Mouse (Mus musculus): ENCODE data around the gene Map4k3. TPM values are rescaled to one million over a fixed set of nuclear protein-coding genes. Genes with fewer than 3 reads are reported as not detected.
A peak's percentile ranks its signal among the peaks of the same experiment; 100 is the strongest.
"Not testable (repeated sequence)": the region's sequence is repeated elsewhere in the genome, so short reads cannot be mapped to it uniquely, and the experiment has no call there.

Gene Map4k3
- polyA plus RNA-seq, 1 experiment from 2014 or later = 36.4 TPM

DNA sequence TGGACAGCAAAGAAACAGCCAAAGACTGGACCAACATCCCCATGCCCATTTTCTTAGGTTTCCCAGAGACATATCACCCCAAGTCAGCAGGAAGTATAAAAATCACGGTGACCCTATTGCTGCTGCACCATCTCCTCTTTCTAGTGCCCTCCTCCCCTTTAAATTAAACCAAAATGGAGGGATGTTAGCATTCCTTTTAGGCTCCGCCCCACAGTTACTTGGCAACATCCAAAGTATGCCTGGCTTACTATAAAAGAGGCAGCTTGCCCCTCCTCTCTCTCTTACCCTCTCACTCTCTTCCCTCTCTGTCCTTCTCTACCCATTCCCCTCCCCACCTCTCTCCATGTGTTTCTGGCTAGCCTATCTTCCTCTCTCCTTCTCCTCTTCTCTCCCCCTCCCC lies 159.8 kb downstream of the Map4k3 start:
- Histone ChIP-seq H3K36me3 (0 out of 2 replicates have a peak, but pooled peaks cover 9% of the 10 kb centered on the region), H3K9me3 (replicated peaks) (0 out of 2 replicates have a peak, but pooled peaks cover 7% of the 10 kb centered on the region), H3K9ac (no peak overlapping the region), H3K27me3 (no peaks in the 10 kb centered on the region), H3K4me1 (no peaks in the 10 kb centered on the region), H3K4me2 (replicated peaks) (no peak overlapping the region), H3K4me3 (no peak overlapping the region), H3K27ac (no peak overlapping the region)
- ATAC-seq (ENCODE audit: low FRiP score) = no peak
- 84% methylated on average over 2 of the region's 2 CpGs for WGBS

DNA sequence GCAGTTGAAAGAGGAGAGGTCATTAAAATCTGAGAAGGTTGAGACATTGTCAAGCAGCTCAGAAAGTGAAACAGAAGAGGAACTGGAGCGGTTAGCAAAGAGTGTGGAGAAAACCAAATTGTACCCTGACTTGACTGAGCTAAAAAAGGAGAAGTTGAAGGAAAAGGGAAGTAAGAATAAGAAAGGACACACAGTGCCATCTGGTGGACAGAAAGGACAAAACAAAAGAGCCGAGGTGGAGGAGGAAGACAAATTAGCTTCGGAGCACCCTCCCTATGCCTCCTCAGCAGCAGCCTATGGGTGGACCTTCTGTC lies 163.7 kb downstream of the Map4k3 start:
- Histone ChIP-seq H3K9ac (no peak overlapping the region), H3K4me2 (replicated peaks) (no peak overlapping the region), H3K27ac (no peak overlapping the region), H3K27me3 (no peaks in the 10 kb centered on the region), H3K36me3 (0 out of 2 replicates have a peak, but pooled peaks cover 9% of the 10 kb centered on the region), H3K4me1 (no peaks in the 10 kb centered on the region), H3K9me3 (replicated peaks) (0 out of 2 replicates have a peak, but pooled peaks cover 7% of the 10 kb centered on the region), H3K4me3 (no peak overlapping the region)
- 71% methylated on average over 3 of the region's 3 CpGs for WGBS
- ATAC-seq (ENCODE audit: low FRiP score) = no peak

DNA sequence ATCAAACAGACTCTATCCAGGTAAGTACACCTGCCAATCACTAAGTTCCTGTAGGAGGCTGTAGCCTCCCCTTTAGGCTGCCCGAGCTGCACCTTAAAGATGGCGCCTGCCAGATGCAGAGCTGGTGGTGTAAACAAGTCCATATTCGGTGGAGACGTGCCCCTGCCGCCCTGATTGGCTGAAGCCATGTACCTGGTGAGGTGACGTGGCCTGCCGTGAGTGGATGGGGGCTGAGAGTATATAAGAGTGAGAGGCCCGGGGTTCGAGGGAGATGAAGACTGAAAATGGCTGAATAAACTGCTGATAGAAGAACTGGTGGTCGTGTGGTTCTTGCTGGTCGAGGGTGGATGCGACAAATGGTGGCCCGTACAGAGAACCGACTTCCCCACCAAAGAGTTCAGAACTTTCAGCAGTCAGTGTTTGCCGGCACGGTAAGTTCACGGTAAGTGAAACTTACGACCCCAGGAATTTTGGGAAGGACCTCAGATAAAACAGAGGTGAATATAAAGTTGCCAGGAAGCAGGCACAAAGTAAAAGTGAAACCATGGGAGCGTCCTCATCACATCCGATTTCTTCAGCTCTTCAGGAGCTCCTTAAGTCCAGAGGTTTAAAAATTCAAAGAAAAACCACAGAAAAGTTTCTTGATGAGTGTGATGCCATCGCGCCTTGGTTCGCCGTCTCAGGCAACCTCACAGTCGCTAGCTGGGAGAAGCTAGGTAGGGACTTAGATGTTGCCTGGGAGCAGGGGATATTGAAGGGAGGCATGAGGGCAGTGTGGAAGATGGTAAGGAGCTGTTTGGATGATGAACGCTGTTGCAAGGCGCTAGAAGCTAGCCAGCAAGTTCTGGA lies 164.3 kb downstream of the Map4k3 start:
- H3K4me1 ChIP-seq = not testable (repeated sequence)

DNA sequence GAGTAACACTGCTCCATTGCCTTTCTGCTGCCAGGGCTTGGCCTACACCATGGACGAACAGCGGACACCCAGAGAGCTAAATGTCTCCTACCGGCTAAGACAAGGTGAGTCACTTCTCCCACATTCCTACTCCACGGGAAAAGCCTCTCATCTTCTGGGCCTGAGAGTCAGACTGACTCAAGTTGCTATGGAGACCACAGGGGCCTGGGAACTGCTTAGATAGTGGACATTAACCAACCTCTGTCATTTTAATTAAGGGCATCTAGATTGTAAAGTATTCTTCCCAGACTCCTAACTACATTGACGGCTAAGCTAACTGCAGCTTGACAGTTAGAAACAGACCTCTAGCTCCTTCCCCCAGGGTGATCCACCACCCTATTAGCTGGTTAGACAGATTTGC lies 165.5 kb downstream of the Map4k3 start:
- no peak for ATAC-seq (ENCODE audit: low FRiP score)
- H3K9ac ChIP-seq = no peak overlapping the region
- WGBS = 74% methylated on average over 5 of the region's 5 CpGs
- no peak overlapping the region for H3K4me3 ChIP-seq
- no peaks in the 10 kb centered on the region for H3K4me1 ChIP-seq
- no peak overlapping the region for H3K27ac ChIP-seq
- 0 out of 2 replicates have a peak, but pooled peaks cover 9% of the 10 kb centered on the region for H3K36me3 ChIP-seq
- 0 out of 2 replicates have a peak, but pooled peaks cover 7% of the 10 kb centered on the region for H3K9me3 ChIP-seq (replicated peaks)
- H3K4me2 ChIP-seq (replicated peaks) = no peak overlapping the region
- H3K27me3 ChIP-seq = no peaks in the 10 kb centered on the region

More for the DNA sequence above, 164.3 kb downstream of the Map4k3 start:
- H3K36me3 ChIP-seq; ATAC-seq (ENCODE audit: low FRiP score); H3K9ac ChIP-seq; H3K4me3 ChIP-seq; H3K9me3 ChIP-seq (replicated peaks); H3K27ac ChIP-seq; H3K27me3 ChIP-seq; H3K4me2 ChIP-seq (replicated peaks): not testable (repeated sequence)
- WGBS = 96% methylated on average over 27 of the region's 27 CpGs

DNA sequence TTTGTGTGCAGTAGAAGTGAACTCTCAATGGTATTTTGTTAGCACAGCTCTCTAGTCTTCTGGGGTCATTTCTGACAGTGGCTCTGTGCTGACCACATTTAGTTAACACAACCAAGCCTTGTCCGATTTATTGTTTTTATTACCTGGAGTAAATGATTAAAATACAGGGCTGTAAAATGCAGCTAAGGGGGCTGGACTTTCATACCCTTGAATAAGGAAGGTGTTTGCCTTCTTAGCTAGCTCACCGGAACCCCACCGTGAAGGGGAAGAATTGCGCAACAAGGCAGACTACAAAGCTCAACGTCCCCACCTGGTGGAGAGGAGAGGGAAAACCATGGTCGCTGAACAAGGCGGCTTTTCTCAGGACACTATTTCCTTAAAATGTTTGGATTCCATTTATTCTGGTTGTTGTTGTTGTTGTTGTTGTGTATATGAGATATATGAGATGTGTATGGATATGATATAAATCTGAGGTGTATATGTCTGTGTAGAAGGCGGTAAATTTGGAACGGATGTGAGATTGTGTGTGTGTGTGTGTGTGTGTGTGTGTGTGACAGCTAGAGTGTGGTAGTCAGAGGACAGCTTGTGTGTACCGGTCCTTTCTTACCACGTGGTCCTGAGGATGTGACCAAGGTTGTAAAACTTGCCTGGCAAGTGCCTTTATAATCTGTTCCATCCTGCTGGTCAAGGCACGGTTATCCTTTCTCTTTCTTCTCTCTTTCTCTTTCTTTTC lies 167.4 kb downstream of the Map4k3 start:
- Histone ChIP-seq H3K4me2 (replicated peaks) (no peak overlapping the region; the same call in 1 of the 2 replicates), H3K9me3 (replicated peaks) (0 out of 2 replicates have a peak, but pooled peaks cover 3% of the 10 kb centered on the region)
- no peak for ATAC-seq (ENCODE audit: low FRiP score)

DNA sequence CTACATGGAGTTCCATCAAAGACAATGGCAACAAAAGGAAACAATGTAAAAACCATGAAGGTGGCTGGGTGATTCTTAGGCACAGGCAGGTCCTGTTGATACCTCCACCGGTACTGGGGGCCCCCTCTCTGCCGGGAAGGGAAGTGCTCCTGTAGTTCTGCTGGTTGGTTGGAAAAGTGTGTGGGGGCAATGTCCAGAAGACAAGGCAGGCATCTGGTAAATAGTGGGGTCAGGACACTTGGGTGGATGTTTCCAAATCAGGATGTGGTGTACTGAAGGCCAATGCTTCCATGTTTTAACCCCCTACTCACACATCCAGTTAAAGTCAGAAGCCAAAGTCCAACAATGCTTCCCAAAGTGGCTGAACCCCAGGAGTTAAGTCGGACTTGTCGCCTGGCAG lies 168.5 kb downstream of the Map4k3 start:
- Histone ChIP-seq H3K27ac (no peak overlapping the region), H3K27me3 (no peaks in the 10 kb centered on the region), H3K9ac (no peak overlapping the region), H3K36me3 (peaks cover 8% of the 10 kb centered on the region; the same call in 1 of the 2 replicates), H3K4me1 (no peaks in the 10 kb centered on the region), H3K4me2 (replicated peaks) (no peak overlapping the region), H3K4me3 (no peak overlapping the region), H3K9me3 (replicated peaks) (no peaks in the 10 kb centered on the region)
- WGBS = 81% methylated on average over 4 of the region's 4 CpGs
- no peak for ATAC-seq (ENCODE audit: low FRiP score)

More for the DNA sequence above, 167.4 kb downstream of the Map4k3 start:
- no peaks in the 10 kb centered on the region for H3K27me3 ChIP-seq
- no peaks in the 10 kb centered on the region for H3K4me1 ChIP-seq
- no peak overlapping the region for H3K9ac ChIP-seq
- H3K36me3 ChIP-seq = peaks cover 14% of the 10 kb centered on the region; the same call in 1 of the 2 replicates
- WGBS = 23% methylated on average over 12 of the region's 12 CpGs
- no peak overlapping the region for H3K4me3 ChIP-seq
- no peak overlapping the region for H3K27ac ChIP-seq

DNA sequence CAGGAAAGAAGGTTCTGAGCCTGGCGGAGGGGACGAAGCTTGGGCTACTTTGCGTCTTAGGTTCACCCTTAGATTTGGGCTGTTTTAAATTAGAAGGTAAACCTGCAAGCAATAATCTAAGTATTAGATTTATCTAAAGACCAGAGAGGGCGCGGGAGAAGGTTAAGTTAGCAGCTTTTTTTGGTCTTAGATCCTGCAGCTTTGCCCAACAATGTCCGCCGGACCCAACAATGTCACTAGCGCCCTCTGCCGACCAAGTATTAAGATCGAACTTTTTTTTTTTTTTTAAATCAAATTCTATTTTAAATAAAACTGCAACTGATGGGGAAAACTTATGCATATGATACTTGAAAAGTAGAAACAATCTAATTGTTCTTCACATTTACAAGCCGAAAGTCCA lies 169.2 kb downstream of the Map4k3 start:
- Histone ChIP-seq H3K4me3 (no peak overlapping the region), H3K27ac (no peak overlapping the region), H3K4me2 (replicated peaks) (no peak overlapping the region), H3K9ac (no peak overlapping the region), H3K36me3 (peaks cover 8% of the 10 kb centered on the region; the same call in 1 of the 2 replicates), H3K27me3 (no peaks in the 10 kb centered on the region), H3K9me3 (replicated peaks) (no peaks in the 10 kb centered on the region), H3K4me1 (peaks cover 3% of the 10 kb centered on the region; the same call in 1 of the 2 replicates)
- 39% methylated on average over 11 of the region's 11 CpGs for WGBS
- ATAC-seq (ENCODE audit: low FRiP score) = no peak

DNA sequence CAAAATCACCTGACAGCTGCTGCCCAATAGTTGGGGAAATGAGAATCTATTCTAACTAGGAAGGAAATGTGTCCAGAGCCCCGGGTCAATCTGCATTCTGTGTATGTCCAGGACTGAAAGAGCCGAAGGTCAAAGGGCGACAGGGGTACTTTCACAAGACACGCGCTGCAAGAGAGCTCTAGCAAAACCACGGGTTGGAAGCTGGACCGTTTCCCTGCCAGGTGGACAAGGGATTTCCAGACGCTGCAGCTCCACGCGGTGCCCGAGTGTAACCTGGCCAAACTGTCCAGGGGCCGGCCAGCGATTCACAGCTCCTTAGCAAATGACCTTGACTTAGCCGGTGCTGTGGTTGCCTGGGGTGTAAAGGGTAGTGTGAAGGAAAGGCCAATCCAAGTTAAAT lies 169.7 kb downstream of the Map4k3 start:
- H3K9me3 ChIP-seq (replicated peaks) = no peaks in the 10 kb centered on the region
- H3K4me2 ChIP-seq (replicated peaks) = no peak overlapping the region
- no peak overlapping the region for H3K9ac ChIP-seq
- peaks cover 6% of the 10 kb centered on the region; the same call in 1 of the 2 replicates for H3K36me3 ChIP-seq
- no peak for ATAC-seq (ENCODE audit: low FRiP score)
- no peak overlapping the region for H3K4me3 ChIP-seq
- H3K27ac ChIP-seq = no peak overlapping the region
- no peaks in the 10 kb centered on the region for H3K27me3 ChIP-seq
- 72% methylated on average over 14 of the region's 14 CpGs for WGBS
- H3K4me1 ChIP-seq = peaks cover 6% of the 10 kb centered on the region; the same call in 1 of the 2 replicates

DNA sequence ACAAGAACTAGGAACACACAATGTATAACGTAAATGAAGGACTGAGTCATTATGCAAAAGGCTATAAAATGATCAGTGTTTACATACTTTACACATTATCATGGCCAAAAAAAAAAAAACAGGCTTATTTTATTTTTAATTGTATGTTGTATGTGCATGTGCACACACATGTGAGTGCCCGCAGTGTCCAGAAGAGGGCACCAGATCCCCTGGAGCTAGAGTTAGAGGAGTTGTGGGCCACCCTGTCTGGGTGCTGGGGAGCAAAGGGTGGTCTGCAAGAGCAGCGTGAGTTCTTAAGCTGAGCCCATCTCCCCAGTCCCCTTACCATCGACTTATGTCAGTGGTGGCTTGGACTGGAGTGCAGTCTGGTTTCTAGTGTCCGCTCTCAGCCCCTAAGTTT lies 170.8 kb downstream of the Map4k3 start:
- no peak for ATAC-seq (ENCODE audit: low FRiP score)
- Histone ChIP-seq H3K9me3 (replicated peaks) (no peaks in the 10 kb centered on the region), H3K9ac (no peak overlapping the region), H3K36me3 (peaks cover 6% of the 10 kb centered on the region; the same call in 1 of the 2 replicates), H3K4me2 (replicated peaks) (no peak overlapping the region), H3K4me1 (peaks cover 6% of the 10 kb centered on the region; the same call in 1 of the 2 replicates), H3K4me3 (no peak overlapping the region), H3K27me3 (no peaks in the 10 kb centered on the region), H3K27ac (no peak overlapping the region)
- WGBS = 98% methylated on average over 5 of the region's 5 CpGs

DNA sequence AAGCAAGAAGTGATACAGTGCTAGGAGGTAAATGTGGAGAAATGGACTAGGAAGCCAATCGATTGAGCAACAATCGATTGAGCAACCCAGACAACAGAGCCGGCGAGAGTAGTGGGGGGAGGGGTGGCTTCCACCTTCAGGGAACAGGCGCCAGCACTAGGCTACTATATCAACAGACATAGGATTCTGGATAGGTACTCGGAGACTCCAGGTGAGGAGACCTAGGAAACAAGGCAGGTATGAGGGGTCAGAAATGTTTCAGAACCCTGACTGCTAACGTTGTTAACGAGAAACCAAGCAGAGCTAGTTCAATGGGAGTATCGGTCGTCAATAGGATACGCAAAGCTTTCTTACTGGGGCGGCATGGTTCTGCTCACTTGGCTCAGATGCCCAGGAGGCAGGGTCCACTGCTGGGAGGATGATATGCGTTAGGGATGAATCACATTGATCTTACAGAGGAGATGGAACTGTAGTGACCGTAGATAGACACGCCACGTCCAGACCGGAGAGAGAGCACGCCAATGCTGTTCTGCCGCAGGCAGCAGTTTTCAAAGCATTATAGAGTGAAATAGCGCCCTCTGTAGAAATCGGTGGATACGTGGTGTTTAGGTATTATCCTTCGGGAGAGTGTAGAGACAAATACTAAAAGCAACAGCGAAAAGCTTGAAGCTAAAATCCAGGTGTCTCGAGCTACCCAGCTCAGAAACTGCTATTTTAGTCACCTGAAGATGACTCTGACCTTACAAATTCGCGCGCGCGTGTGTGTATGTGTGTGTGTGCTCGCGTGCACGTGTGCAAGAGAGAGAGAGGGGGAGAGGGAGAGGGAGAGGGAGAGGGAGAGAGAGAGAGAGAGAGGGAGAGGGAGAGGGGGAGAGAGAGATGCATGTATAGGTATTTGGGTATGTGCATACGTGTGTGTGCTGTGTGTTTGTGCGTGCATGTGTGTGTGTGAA lies 174.7 kb downstream of the Map4k3 start:
- peaks cover 6% of the 10 kb centered on the region; the same call in 1 of the 2 replicates for H3K36me3 ChIP-seq
- 3% methylated on average over 35 of the region's 35 CpGs for WGBS
- H3K27me3 ChIP-seq = no peaks in the 10 kb centered on the region
- H3K4me2 ChIP-seq (replicated peaks) = peak overlapping the region; percentile 60
- H3K4me1 ChIP-seq = peaks cover 6% of the 10 kb centered on the region; the same call in 1 of the 2 replicates
- ATAC-seq (ENCODE audit: low FRiP score) = peak; percentile 91
- no peaks in the 10 kb centered on the region for H3K9me3 ChIP-seq (replicated peaks)
- H3K4me3 ChIP-seq = peak overlapping the region; percentile 61
- H3K9ac ChIP-seq = peak overlapping the region; percentile 69
- H3K27ac ChIP-seq = peak overlapping the region; percentile 80

DNA sequence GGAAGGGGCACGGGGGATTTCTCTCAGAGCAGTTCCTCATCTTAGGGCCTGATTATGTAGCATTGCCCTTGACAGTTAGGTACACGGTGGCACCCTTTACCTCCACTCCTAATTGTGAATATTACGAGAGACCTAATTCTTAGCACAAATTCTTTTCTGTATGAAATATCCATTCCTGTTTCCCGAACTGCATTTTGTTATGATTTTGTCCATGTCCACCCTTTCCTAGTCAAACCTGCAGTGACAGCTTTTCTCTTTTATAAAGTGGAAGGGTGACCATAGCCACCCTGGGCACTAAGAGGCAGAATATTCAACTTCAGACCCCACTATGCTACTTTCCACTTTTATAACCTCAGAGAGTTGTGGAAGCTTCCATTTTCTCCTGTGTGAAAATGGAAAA lies 175.6 kb downstream of the Map4k3 start:
- H3K4me2 ChIP-seq (replicated peaks) = peak overlapping the region; percentile 60; the same call in 1 of the 2 replicates
- no peaks in the 10 kb centered on the region for H3K9me3 ChIP-seq (replicated peaks)
- H3K27me3 ChIP-seq = no peaks in the 10 kb centered on the region
- H3K4me1 ChIP-seq = peaks cover 6% of the 10 kb centered on the region; the same call in 1 of the 2 replicates
- H3K9ac ChIP-seq = no peak overlapping the region
- H3K36me3 ChIP-seq = peaks cover 6% of the 10 kb centered on the region; the same call in 1 of the 2 replicates
- no peak for ATAC-seq (ENCODE audit: low FRiP score)
- H3K27ac ChIP-seq = no peak overlapping the region
- H3K4me3 ChIP-seq = no peak overlapping the region
- 78% methylated on average over 4 of the region's 4 CpGs for WGBS

All from hindbrain, embryonic 12.5 days (tissue).